Mouse (Mus musculus) kidney, adult 8-10 months (tissue): ENCODE results near the gene Igsf9.

Experiments
- DNase-seq, 2 experiments: peaks; one replicate each; pipeline ENCODE4 v3.0.0; 2022

The Igsf9 gene

DNA sequence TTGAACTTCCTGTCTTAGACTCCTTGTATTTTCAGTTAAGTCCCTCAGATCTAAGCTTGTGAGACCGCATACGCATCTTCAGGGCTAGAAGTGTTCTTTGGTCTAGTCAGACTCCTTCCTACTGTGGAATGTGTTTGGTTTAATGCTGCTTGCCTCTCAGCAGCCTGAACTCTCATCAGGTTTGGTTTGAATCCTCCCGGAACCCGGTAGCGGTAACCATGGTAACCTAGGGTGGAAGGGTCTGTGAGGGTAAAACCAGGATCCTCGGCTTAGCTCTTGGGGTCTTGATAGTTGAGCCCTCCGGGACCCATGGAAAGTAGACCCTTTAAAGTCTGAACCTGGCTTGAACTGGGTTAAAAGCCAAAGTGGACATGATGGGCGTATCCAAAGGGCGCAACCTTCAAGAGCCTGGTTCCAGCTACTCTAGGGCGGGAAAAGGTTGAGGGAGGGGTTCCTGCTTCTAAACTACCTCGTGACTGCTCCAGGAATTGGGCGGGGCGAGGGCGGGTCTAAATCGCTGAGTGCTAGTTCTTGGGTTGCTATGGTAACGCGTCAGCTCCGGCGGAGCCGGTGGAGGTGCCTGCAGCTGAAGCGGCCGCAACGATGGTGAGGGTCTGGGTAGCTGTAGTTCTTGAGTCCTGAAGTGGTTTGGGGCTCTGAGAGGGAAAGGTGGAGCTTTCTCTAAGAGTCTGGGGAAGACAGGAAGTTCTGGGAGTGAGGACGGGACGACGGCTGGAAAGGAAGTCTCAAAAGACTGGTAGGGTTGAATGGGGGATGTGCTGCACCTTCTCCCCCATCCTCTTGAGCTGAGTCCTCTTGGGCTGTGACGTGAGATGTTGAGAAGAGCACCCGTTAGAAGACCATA is 39.2 kb downstream of the Igsf9 start, which contains the start of gene Cfap45:
TSS of gene Cfap45 (plus strand) at position 226 of the 865 bp plus-strand sequence.
- DNase-seq, result peak; percentile 87 to 90

DNA sequence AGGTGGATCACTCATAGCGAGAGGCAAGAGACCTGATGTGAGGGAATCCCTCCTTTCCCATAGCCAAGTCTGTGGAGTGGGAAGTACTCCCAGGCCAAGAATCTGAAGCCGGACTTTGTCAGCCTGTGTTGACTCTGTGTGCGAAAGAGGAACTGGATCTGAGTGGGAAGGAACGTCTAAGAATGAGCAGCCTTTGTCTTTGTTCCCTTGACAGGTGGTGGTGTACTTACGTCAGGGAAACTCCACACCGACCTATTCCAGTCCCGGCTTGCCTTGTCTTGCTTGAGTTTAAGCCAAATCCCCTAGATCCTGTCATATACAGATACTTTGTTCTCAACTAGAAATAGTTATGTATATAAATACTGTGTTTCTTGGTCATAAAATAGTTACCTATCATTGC is 40.9 kb downstream of the Igsf9 start:
- no peak for DNase-seq

DNA sequence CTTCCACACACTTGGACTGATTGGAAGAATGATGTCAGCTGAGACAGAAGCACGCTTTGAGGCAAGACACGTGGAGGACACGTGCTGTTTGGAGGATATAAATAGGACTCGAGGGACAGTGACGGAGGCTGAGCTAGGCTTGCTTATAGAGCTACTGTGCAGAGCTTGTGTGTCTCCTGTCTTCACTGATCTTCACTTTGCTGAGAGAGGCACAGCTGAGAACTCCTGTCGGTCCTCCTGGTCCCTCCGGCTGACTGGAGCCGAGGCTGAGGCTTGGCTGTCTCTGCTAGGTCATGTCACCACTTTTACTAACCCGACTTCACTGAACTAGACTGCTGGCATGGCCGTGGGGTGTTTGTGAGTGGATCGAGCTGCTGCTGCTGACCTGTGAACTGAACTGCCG is 42.1 kb downstream of the Igsf9 start:
- no peak for DNase-seq

- peak; percentile 43 to 57 for DNase-seq
These were observed 43.6 kb downstream of the Igsf9 start for GRCm38 (mm10) chr1:172525027-172525764.

- no peak for DNase-seq
These were observed 44.4 kb downstream of the Igsf9 start for GRCm38 (mm10) chr1:172525971-172526370.

GRCm38 (mm10) chr1:172526380-172527081 is 44.9 kb downstream of the Igsf9 start:
- DNase-seq, result peak in 1 of 2 experiments; percentile 41

- DNase-seq, result no peak
These were observed 45.8 kb downstream of the Igsf9 start for GRCm38 (mm10) chr1:172527431-172527830.

DNA sequence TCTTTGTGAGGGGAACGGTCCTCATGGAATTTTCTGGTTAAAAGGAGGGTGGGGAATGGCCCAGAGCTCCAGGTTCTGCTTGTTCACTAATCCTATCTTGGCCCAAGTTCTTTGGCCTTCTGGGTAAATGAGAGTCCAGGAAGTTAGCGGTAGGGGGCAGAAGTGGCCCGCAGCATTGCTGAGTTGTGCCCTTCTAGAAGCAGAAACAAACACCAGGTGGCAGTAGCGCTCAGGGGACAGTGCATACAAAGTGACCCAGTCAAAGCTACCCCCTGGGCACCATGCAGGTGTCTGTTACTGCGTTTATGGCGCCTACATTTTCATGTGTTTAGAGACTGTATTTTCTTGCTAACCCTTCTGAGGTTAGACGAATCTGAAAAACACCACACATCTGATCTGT is 47.1 kb downstream of the Igsf9 start:
- peak; percentile 87 to 95 for DNase-seq

- DNase-seq, result no peak
These were observed 49.1 kb downstream of the Igsf9 start for GRCm38 (mm10) chr1:172530544-172531220.

- peak in 1 of 2 experiments; percentile 31 for DNase-seq
These were observed 51.0 kb downstream of the Igsf9 start for GRCm38 (mm10) chr1:172532551-172532950.

DNA sequence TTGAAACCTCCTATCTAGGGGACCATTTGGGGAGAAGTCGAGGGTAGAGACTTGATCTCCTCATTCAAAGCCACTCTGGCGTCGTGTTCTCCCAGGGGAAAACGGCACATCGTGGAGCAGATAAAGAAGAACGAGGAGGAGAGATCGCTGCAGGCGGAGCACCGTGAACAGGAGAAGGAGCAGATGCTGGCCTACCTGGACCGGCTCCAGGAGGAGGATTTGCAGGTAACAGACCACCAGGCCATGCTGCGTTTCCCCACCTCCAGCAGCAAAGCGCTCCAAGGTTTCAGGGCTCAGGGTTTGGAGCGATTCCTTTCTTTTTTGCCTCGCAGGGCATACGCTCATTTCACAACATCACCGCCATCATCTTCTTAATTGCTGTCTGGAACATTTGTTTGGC is 53.5 kb downstream of the Igsf9 start:
- DNase-seq, result no peak

DNA sequence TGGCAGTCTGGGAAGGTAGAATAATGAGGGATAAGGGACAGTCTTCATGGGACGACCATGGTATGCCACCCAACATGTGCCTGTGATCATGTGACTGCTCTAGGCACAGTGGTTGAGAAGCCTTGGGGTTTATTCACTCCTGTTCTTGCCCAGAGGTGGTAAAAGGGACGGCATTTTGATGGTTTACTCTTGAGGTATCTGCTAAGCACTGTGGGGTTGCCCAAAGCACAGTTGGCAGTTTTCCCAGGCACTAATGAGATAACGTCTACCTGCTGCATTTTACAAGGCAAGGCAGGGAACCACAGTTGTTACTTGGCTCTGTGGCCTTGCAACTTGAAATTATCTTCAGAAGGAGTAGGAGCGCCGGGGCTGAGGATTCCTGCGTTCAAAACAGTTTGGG is 58.2 kb downstream of the Igsf9 start:
- no peak for DNase-seq

DNA sequence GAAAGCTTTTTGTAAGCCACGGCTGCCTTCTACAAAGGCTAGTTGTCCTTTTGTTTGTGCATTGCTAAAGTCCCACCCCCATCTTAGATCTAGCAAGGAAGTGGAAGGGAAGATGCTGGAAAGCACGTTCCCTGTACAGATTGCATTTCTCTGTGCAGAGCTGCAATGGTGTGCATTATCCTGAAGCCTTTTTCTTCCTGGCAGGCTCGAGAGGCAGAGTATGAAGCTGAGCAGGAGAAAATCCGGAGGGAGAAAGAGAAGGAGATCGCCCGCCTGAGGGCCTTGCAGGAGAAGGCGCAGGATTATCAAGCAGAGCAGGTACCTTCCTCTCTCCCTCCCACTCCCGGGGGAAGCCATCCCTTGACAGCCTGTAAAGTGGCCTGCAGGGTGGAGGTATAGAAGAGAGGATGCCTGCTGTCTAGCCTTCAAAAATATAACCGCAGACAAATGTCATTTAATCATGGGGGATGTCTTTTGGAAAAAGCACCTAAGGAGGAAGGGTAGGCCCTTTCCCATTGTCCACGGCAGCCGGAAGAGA is 58.8 kb downstream of the Igsf9 start:
- DNase-seq, result no peak

DNA sequence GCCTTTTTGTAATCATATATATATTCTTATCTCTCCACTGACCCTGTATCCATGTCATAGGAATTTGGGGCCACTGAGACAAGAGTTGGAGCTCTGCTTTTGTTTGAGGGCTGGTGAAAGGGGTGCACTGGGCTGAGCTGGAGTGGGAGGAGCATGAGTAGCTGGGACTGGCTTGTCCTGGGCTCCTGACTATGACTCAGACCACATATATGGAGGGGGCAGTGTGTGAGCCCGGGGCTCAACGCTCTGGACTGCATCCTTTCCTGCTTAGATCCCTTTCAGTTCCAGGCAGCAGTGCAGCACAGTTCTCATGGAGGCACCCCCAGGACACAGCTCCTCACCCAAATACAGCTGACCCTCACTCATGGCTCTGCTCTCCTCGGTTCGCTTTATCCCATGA is 64.5 kb downstream of the Igsf9 start:
- no peak for DNase-seq
